Mouse (Mus musculus): ENCODE measurements around the gene Marcks. TPM values are rescaled to one million over a fixed set of nuclear protein-coding genes. Genes with fewer than 3 reads are reported as not detected.

The Marcks gene
- total and polyA plus RNA-seq, 3 experiments: 16.9 to 80.7 (median 74.2) TPM

- Histone ChIP-seq H3K27ac (ENCODE audit: insufficient read depth, low read depth) (no peak overlapping the region), H3K4me2 (ENCODE audit: insufficient read depth, low read depth, poor library complexity, severe bottlenecking) (no peak overlapping the region), H3K9me3 (replicated peaks; ENCODE audit: low read length) (peaks cover 3% of the 10 kb centered on the region), H3K4me1 (ENCODE audit: control insufficient read depth in 1 of 2, insufficient read depth in 2 of 2) (no peaks in the 10 kb centered on the region; a peak in 1 of 4 replicates), H3K9ac (ENCODE audit: insufficient read depth, low read depth) (no peak overlapping the region), H3K27me3 (replicated peaks) (no peaks in the 10 kb centered on the region), H3K36me3 (replicated peaks in 1 of 2; ENCODE audit: control insufficient read depth in 1 of 2, insufficient read depth in 1 of 2, low read length in 1 of 2) (no peaks in the 10 kb centered on the region), H3K79me2 (replicated peaks; ENCODE audit: control insufficient read depth, extremely low read depth, insufficient read depth, poor library complexity, severe bottlenecking) (no peaks in the 10 kb centered on the region), H3K4me3 (replicated peaks in 1 of 3; ENCODE audit: low read depth in 2 of 3, low read length in 2 of 3, poor library complexity in 1 of 3) (no peak overlapping the region)
- TF ChIP-seq TBP (conservative IDR thresholded peaks at IDR 0.05; ENCODE audit: low read depth, low read length) (no peak), HCFC1 (IDR thresholded peaks at IDR 0.05; ENCODE audit: low read depth, low read length) (no peak), ZC3H11A (IDR thresholded peaks at IDR 0.05; ENCODE audit: low read depth, low read length) (no peak), ZMIZ1 (IDR thresholded peaks at IDR 0.05; ENCODE audit: low read depth, low read length) (no peak), ELF1 (IDR thresholded peaks at IDR 0.05; ENCODE audit: low read depth, low read length) (no peak), RCOR1 (conservative IDR thresholded peaks at IDR 0.05; ENCODE audit: low read depth, low read length) (no peak), EP300 (IDR thresholded peaks at IDR 0.05; ENCODE audit: low read length) (no peak), GABPA (IDR thresholded peaks at IDR 0.05; ENCODE audit: insufficient replicate concordance, low read depth, low read length) (no peak), MAZ (IDR thresholded peaks at IDR 0.05; ENCODE audit: low read depth, low read length) (no peak), TCF12 (IDR thresholded peaks at IDR 0.05; ENCODE audit: low read depth, low read length) (no peak), NELFE (IDR thresholded peaks at IDR 0.05; ENCODE audit: low read depth, low read length) (no peak), RAD21 (IDR thresholded peaks at IDR 0.05; ENCODE audit: low read depth, low read length) (no peak)
- dilution Hi-C loops (cut with MboI; ENCODE audit: extremely low pct_ligation_motif_present, extremely low pct_unique_long_range_greater_than_20kb, low sequenced_read_pairs) (no loop called here), in situ Hi-C loops (cut with MboI; ENCODE audit: low pct_ligation_motif_present, low pct_unique_long_range_greater_than_20kb, low sequenced_read_pairs) (no loop called here)
- no peak for DNase-seq (ENCODE audit: extremely low read depth)
Measured at GRCm38 (mm10) chr10:37170466-37170865, 31.7 kb upstream of the Marcks start.

DNA sequence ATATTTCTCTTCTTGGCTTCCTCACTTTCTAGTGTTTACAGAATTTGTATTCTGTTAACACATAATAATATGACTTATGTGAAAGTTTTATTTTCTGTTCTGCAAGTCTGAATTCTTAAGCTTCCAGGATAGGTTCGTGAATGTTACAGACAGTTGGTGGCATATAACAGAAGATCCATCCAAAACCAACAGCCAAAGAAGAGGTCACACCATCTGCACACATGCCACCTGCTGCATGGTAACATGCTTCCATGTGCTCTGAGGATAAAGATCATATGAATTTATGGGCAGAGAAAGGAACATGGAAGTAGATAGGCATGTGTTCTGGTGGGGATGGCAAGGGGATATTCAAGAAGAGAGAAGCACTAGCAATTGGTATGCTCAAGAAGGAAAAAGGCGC lies 28.8 kb upstream of the Marcks start:
- no peak for TF ChIP-seq ZC3H11A (IDR thresholded peaks at IDR 0.05; ENCODE audit: low read depth, low read length)
- TF ChIP-seq MEF2A (IDR thresholded peaks at IDR 0.05; ENCODE audit: borderline replicate concordance, low read depth, low read length): no peak
- no peak for TF ChIP-seq MAZ (IDR thresholded peaks at IDR 0.05; ENCODE audit: low read depth, low read length)
- no peak for TF ChIP-seq TBP (conservative IDR thresholded peaks at IDR 0.05; ENCODE audit: low read depth, low read length)
- no peak for TF ChIP-seq SMC3 (IDR thresholded peaks at IDR 0.05; ENCODE audit: low read depth, low read length)
- no peak for TF ChIP-seq UBTF (IDR thresholded peaks at IDR 0.05; ENCODE audit: low read depth, low read length)
- no peak for TF ChIP-seq E2F4 (IDR thresholded peaks at IDR 0.05; ENCODE audit: insufficient replicate concordance, low read depth, low read length)
- TF ChIP-seq CTCF (conservative IDR thresholded peaks at IDR 0.05 in 1 of 2, IDR thresholded peaks at IDR 0.05 in 1 of 2; ENCODE audit: low read depth in 2 of 2, low read length in 2 of 2): no peak
- TF ChIP-seq EP300 (IDR thresholded peaks at IDR 0.05; ENCODE audit: low read length): no peak
- no peak for TF ChIP-seq NELFE (IDR thresholded peaks at IDR 0.05; ENCODE audit: low read depth, low read length)
- TF ChIP-seq KAT2A (IDR thresholded peaks at IDR 0.05; ENCODE audit: insufficient replicate concordance, low read length): no peak
- TF ChIP-seq ZMIZ1 (IDR thresholded peaks at IDR 0.05; ENCODE audit: low read depth, low read length): no peak
- no peak for TF ChIP-seq RCOR1 (conservative IDR thresholded peaks at IDR 0.05; ENCODE audit: low read depth, low read length)
- no peak for TF ChIP-seq USF1 (IDR thresholded peaks at IDR 0.05; ENCODE audit: low read depth, low read length)
- in situ Hi-C loops (cut with MboI; ENCODE audit: low pct_ligation_motif_present, low pct_unique_long_range_greater_than_20kb, low sequenced_read_pairs): no loop called here
- no peaks in the 10 kb centered on the region for H3K9me3 ChIP-seq (replicated peaks; ENCODE audit: low read length)
- no peak overlapping the region for H3K4me2 ChIP-seq (ENCODE audit: insufficient read depth, low read depth, poor library complexity, severe bottlenecking)
- H3K27ac ChIP-seq (ENCODE audit: insufficient read depth, low read depth): no peak overlapping the region
- no peak overlapping the region for H3K4me3 ChIP-seq (replicated peaks in 1 of 3; ENCODE audit: low read depth in 2 of 3, low read length in 2 of 3, poor library complexity in 1 of 3)
- H3K36me3 ChIP-seq (replicated peaks in 1 of 2; ENCODE audit: control insufficient read depth in 1 of 2, insufficient read depth in 1 of 2, low read length in 1 of 2): no peaks in the 10 kb centered on the region
- no peak overlapping the region for H3K9ac ChIP-seq (ENCODE audit: insufficient read depth, low read depth)
- no peaks in the 10 kb centered on the region; a peak in 1 of 4 replicates for H3K4me1 ChIP-seq (ENCODE audit: control insufficient read depth in 1 of 2, insufficient read depth in 2 of 2)
- dilution Hi-C loops (cut with MboI; ENCODE audit: extremely low pct_ligation_motif_present, extremely low pct_unique_long_range_greater_than_20kb, low sequenced_read_pairs): no loop called here
- DNase-seq (ENCODE audit: extremely low read depth): no peak
- H3K27me3 ChIP-seq (replicated peaks): no peaks in the 10 kb centered on the region
- no peaks in the 10 kb centered on the region for H3K79me2 ChIP-seq (replicated peaks; ENCODE audit: control insufficient read depth, extremely low read depth, insufficient read depth, poor library complexity, severe bottlenecking)
